Mouse (Mus musculus): ENCODE measurements at regions not wholly inside any gene's neighbourhood (a gene's known extent, or its start where the extent isn't known, plus 50 kb on each side); places are given as distances from the start of the nearest gene placed in this dataset.

- TF ChIP-seq POLR2A (IDR thresholded peaks at IDR 0.05; ENCODE audit: control insufficient read depth in 1 of 2, insufficient read depth in 1 of 2, low read depth in 1 of 2, low read length in 2 of 2, poor library complexity in 1 of 2): no peak
- no peak for TF ChIP-seq EP300 (IDR thresholded peaks at IDR 0.05; ENCODE audit: low read depth in 1 of 2, low read length in 2 of 2)
Measured at GRCm38 (mm10) chr12:92120164-92120815, 271.3 kb upstream of the Sel1l start.
